Mouse (Mus musculus) brain, embryonic 14.5 days (tissue): ENCODE data around the gene Tmem38b.

ENCODE experiments used
- CTCF ChIP-seq: fragments of 200-500 bp; IDR thresholded peaks from 2 replicates; pipeline ENCODE4 v1.5.1; 2012; ENCODE audit warnings: inconsistent platforms, mild to moderate bottlenecking, moderate library complexity, borderline replicate concordance; ENCODE audit not compliant: insufficient read depth, insufficient read length; ENCODE audit errors: extremely low read depth
- POLR2A ChIP-seq: fragments of 200-500 bp; IDR thresholded peaks from 2 replicates; pipeline ENCODE4 v1.6.1; 2012; ENCODE audit warnings: mild to moderate bottlenecking, inconsistent platforms, borderline replicate concordance; ENCODE audit not compliant: poor library complexity, insufficient read depth, insufficient read length, severe bottlenecking; ENCODE audit errors: extremely low read depth

DNA sequence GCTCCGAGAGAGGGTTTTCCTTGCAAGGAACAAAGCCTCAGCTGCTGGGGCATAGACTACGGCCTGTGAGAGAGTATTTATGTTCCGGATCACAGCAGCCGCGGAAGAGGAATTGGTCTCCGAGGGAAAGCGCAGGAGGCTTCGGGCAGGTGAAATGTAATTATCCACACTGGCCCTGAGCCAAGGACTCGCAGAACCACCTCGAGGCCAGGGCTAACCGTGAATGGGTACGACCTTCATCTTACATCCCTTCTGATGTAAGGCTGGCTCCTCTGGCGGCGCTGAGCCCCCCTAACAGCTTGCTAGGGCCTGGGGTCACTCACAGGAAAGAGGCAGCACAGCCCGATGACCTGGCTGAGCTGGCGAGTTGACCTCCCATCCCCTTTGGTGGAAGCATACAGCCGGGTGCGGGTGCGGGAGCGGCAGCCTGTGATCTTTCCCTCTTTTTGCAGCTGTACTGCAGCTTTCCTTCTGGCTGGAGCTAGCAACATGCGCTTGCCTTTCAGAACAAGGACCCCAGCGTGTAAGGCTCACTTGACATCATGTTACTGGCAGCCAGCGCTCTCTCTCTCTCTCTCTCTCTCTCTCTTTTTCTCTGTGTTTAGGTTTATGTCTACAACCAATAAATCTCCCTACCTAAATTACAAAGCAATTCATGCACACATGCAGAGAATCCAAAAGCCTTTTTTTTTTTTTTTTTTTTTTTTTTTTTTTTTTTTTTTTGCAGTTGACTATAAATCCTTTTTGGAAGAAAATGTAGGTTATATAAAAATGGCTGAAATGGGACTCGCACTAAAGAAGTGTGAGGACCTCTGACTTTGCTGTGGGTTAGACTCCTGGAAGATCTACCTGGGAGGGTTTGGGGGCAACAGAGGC, 52.9 kb downstream of the Tmem38b start:
- TF ChIP-seq CTCF (no peak), POLR2A (no peak)
